Mouse (Mus musculus) G1E (cell line): ENCODE data around the gene Slc6a3. TPM values are rescaled to one million over a fixed set of nuclear protein-coding genes. Genes with fewer than 3 reads are reported as not detected.

Experiments
- ATAC-seq: 2 replicates; pipeline ENCODE4 v1.8.0; 2016; ENCODE audit warnings: mild to moderate bottlenecking; ENCODE audit not compliant: insufficient number of reproducible peaks, poor library complexity, low FRiP score, severe bottlenecking; ENCODE audit errors: extremely low read depth
- DNase-seq: peaks from one replicate; pipeline ENCODE4 v3.0.0; 2012; ENCODE audit warnings: low spot score
- H3K27me3 ChIP-seq: 2 replicates; pipeline ENCODE4 v1.6.1; 2012; ENCODE audit warnings: mild to moderate bottlenecking, low read length, inconsistent platforms; ENCODE audit not compliant: insufficient read depth
- H3K36me3 ChIP-seq: replicated peaks from 2 replicates; pipeline ENCODE3; 2012; ENCODE audit warnings: mild to moderate bottlenecking, inconsistent platforms
- H3K4me1 ChIP-seq: 2 replicates; pipeline ENCODE4 v1.6.1; 2012; ENCODE audit warnings: low read depth, low read length, inconsistent platforms, mixed read lengths; ENCODE audit not compliant: insufficient read depth
- H3K4me3 ChIP-seq: 2 replicates; pipeline ENCODE4 v1.5.1; 2012; ENCODE audit warnings: low read depth, mild to moderate bottlenecking, inconsistent platforms, low read length, moderate library complexity, mixed read lengths
- H3K9me3 ChIP-seq: replicated peaks from 2 replicates; pipeline ENCODE4 v1.6.1; 2012; ENCODE audit warnings: inconsistent platforms
- CTCF ChIP-seq: IDR thresholded peaks from 2 replicates; pipeline ENCODE4 v1.5.1; 2012; ENCODE audit warnings: low read depth, low read length, inconsistent platforms, mixed read lengths
- GATA1 ChIP-seq: IDR thresholded peaks from 2 replicates; pipeline ENCODE4 v1.6.1; 2012; ENCODE audit warnings: borderline replicate concordance, low read length, inconsistent platforms, mixed read lengths
- GATA2 ChIP-seq: IDR thresholded peaks from 2 replicates; pipeline ENCODE4 v1.6.1; 2012; ENCODE audit warnings: low read depth, low read length, inconsistent platforms, borderline replicate concordance
- POLR2AphosphoS5 ChIP-seq: IDR thresholded peaks from 2 replicates; pipeline ENCODE4 v1.6.1; 2012; ENCODE audit warnings: low read depth, low read length, inconsistent platforms; ENCODE audit not compliant: insufficient replicate concordance
- TAL1 ChIP-seq: conservative IDR thresholded peaks from 2 replicates; pipeline ENCODE4 v1.6.1; 2012; ENCODE audit warnings: low read depth, low read length, inconsistent platforms, mixed read lengths
- polyA plus RNA-seq: library from polyadenylated mRNA; stranded (reverse); fragments of >175 nt; gene quantifications from 2 replicates; pipeline ENCODE4 v1.2.3, GENCODE M21; 2012
- total RNA-seq, 2 experiments: library from RNA; stranded (forward) in 1 of 2; stranded (reverse) in 1 of 2; fragments of 200-1000 nt in 1 of 2; fragments of >200 nt in 1 of 2; fragmentation: Nextera tagmentation in 1 of 2; gene quantifications; 2 replicates each; pipeline ENCODE4 v1.2.3; 2014 to 2017

Gene Slc6a3
- total and polyA plus RNA-seq, 3 experiments: not detected

DNA sequence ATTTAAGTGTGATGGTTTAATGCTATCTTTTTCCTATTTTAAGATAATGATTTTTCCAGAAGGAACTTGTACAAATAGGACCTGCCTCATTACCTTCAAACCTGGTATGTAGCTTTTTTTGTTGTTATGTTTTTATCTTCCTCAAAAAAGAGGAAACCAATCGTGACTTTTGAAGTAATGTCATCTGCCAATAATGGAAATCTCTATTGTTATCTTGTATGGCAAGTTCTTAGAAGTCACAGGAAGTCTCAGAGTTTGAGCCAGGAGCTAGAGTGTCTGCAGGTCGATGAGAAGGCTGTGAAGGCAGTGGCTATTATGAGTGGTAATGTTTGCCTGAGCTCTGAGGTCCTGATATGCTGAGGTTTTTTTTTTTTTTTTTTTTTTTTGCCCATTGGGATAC lies 40.4 kb upstream of the Slc6a3 start:
- no peaks in the 10 kb centered on the region for H3K36me3 ChIP-seq
- no peak for ATAC-seq

DNA sequence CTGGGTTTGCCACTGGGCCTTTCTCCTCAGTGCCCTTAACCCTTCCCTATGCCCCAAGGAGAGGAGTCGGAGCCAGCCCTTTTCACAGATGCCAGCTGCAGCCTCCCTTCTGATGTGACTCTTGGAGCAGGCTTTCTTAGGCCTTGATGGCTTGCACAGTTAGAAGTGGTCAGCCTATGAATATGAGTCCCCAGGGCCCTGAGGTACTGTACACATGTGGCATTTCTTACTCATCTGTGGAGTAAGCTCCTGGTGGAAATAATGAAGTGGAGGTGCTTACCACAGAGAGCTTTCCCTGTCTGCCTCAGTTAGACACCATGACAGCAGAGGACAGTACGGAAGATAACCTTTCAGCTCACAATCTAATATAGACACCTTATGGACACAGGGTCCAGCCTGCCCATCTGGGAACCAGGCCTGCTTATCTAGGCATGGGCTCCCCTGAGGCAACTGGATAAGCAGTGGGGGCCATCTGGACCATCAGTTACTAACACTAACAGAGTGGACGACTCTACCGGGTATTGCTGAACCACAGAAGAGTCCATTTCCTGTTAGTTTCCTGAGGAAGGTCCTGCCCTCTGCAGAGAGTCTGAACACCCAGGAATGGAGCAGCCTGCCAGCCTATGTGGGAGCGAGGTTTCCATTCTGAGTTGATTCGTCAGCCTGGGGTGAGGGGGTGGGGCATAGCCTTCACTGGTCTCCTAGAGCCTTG lies 36.5 kb upstream of the Slc6a3 start:
- ATAC-seq (no peak), DNase-seq (no peak)
- H3K4me1 ChIP-seq: no peaks in the 10 kb centered on the region
- no peaks in the 10 kb centered on the region for H3K36me3 ChIP-seq
- H3K27me3 ChIP-seq: no peaks in the 10 kb centered on the region
- TF ChIP-seq GATA2 (no peak), CTCF (no peak), POLR2AphosphoS5 (no peak), GATA1 (no peak), TAL1 (no peak)
- 0 out of 2 replicates have a peak, but pooled peaks cover 2% of the 10 kb centered on the region for H3K9me3 ChIP-seq
- no peak overlapping the region for H3K4me3 ChIP-seq

More for the DNA sequence above, 40.4 kb upstream of the Slc6a3 start:
- Histone ChIP-seq H3K4me1 (no peaks in the 10 kb centered on the region), H3K9me3 (0 out of 2 replicates have a peak, but pooled peaks cover 2% of the 10 kb centered on the region), H3K4me3 (no peak overlapping the region), H3K27me3 (no peaks in the 10 kb centered on the region)
- DNase-seq: no peak
- TF ChIP-seq CTCF (no peak), GATA1 (no peak), TAL1 (no peak), GATA2 (no peak), POLR2AphosphoS5 (no peak)

DNA sequence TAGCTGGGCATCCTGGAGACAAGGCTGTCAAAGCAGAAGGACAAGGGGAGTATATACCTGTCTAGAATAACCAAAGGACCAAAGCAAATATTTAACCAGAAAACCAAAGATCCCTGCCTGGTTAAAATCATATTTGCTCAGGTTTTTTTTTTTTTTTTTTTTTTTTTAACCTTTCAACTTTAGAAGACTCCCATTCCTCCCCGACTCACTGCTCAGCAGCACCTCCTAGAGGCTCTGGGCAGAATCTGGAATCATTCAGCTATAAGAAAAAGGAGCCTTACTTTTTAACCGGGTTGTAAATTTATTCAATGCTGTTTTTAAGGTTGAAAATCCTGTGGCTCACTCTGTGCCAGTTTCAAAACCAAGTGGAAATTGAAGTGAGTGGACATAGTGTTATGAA lies 33.8 kb upstream of the Slc6a3 start:
- DNase-seq: no peak
- Histone ChIP-seq H3K4me3 (no peak overlapping the region), H3K36me3 (no peaks in the 10 kb centered on the region), H3K27me3 (no peaks in the 10 kb centered on the region), H3K4me1 (no peaks in the 10 kb centered on the region), H3K9me3 (0 out of 2 replicates have a peak, but pooled peaks cover 2% of the 10 kb centered on the region)
- no peak for ATAC-seq
- TF ChIP-seq GATA2 (no peak), CTCF (no peak), POLR2AphosphoS5 (no peak), GATA1 (no peak), TAL1 (no peak)

DNA sequence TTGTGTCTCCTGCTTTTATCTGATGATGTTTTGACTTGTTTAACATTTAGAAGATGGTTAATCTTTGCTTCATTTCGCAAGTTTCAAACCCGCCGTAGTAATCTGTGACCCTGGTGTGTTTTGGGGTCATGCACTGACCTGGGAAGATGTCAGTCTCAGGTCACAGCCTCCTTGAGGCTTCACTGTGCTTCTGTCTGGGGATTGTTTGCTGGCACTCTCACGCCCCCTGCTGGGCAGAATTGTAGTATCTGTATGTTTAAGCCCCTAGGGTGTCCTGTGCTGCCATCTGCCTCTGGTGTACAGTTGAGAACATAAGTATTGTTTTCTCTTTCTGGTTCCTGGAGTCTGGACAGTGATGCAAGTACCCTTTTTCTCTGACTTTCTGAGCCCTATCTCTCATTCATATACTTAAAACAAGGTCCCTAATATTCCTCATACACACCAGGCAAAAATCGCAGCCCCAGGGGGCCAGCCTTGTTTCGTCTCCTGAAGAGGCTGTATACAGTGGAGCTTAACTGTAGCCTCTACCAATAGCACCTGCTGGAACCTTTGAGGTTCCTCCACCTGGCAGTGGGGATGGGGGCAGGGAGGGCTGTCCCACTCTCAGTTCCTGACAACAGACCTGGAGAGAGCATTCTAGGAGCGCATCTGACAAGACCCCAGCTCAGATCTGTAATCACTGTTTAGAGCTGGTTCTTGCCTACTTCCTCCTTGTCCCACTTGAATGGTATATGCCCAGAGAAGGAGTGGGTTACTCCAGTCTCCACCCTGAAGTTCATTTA lies 30.7 kb upstream of the Slc6a3 start:
- ATAC-seq (no peak), DNase-seq (no peak)
- H3K4me1 ChIP-seq: no peaks in the 10 kb centered on the region
- TF ChIP-seq GATA2 (no peak), CTCF (no peak), GATA1 (no peak), POLR2AphosphoS5 (no peak), TAL1 (no peak)
- no peak overlapping the region for H3K4me3 ChIP-seq
- H3K9me3 ChIP-seq: no peaks in the 10 kb centered on the region
- H3K36me3 ChIP-seq: no peaks in the 10 kb centered on the region
- no peaks in the 10 kb centered on the region for H3K27me3 ChIP-seq

DNA sequence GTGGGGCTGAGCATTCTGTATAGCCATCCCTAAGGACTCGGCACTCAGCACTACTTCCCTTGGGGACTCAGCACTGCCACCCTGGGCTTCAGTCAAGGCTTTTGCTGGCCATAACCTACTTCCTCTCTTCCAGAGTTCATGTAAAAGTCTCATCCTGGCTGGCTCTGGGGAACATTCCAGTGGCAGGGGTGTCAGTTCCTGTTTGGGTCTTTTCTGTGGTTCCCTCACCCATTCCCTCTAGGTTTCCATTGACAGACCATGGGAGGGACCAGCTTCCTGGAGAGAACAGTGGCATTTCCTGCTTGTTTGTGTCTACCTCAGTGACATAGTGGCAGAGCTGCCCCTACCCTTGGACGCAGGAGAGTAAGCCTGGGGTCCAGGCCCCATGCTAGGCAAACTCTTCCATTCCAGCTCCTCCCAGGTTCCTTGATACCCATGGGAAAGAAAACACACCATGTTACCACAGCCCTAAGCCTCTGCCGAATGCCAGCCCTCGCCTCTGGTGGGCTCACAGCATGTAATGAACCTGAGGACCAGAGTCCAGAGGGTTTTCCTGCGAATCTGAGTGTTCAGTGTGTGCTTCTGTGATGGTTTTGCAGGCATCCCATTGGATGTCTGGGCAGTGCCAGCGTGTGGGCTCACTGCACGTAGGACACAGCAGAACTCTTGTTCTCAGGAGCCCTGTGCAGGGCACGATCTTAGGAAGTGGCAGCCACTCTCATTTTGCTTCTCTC lies 27.6 kb upstream of the Slc6a3 start:
- Histone ChIP-seq H3K27me3 (no peaks in the 10 kb centered on the region), H3K4me3 (no peak overlapping the region), H3K4me1 (no peaks in the 10 kb centered on the region), H3K36me3 (no peaks in the 10 kb centered on the region), H3K9me3 (no peaks in the 10 kb centered on the region)
- TF ChIP-seq TAL1: no peak
- no peak for TF ChIP-seq GATA1
- TF ChIP-seq POLR2AphosphoS5: no peak
- TF ChIP-seq CTCF: no peak
- no peak for TF ChIP-seq GATA2
- DNase-seq (no peak), ATAC-seq (no peak)

- ATAC-seq (no peak), DNase-seq (no peak)
- Histone ChIP-seq H3K4me1 (no peaks in the 10 kb centered on the region), H3K27me3 (no peaks in the 10 kb centered on the region), H3K36me3 (no peaks in the 10 kb centered on the region), H3K9me3 (no peaks in the 10 kb centered on the region), H3K4me3 (no peak overlapping the region)
- no peak for TF ChIP-seq TAL1
- no peak for TF ChIP-seq GATA2
- no peak for TF ChIP-seq CTCF
- no peak for TF ChIP-seq POLR2AphosphoS5
- no peak for TF ChIP-seq GATA1
These were observed 26.7 kb upstream of the Slc6a3 start for GRCm38 (mm10) chr13:73509869-73510268.
